Mouse (Mus musculus): Measurements from ENCODE around the gene Itpr2. TPM values are rescaled to one million over a fixed set of nuclear protein-coding genes. Genes with fewer than 3 reads are reported as not detected.

The Itpr2 gene
- polyA plus RNA-seq, 1 experiment from 2014 or later, result 8.0 TPM

GRCm38 (mm10) chr6:146501316-146501865, 632 bp downstream of the Itpr2 start:
- no peaks in the 10 kb centered on the region for H3K9me3 ChIP-seq (replicated peaks)
- peak; percentile 49; the same call in 1 of the 2 replicates for ATAC-seq (ENCODE audit: low FRiP score)
- no peaks in the 10 kb centered on the region for H3K36me3 ChIP-seq
- H3K27me3 ChIP-seq, result peaks cover 42% of the 10 kb centered on the region
- under 1% methylated on average over 30 of the region's 30 CpGs for WGBS
- H3K4me1 ChIP-seq, result peaks cover 17% of the 10 kb centered on the region
- H3K27ac ChIP-seq, result no peak overlapping the region
- peak overlapping the region; percentile 98 for H3K4me2 ChIP-seq (replicated peaks)
- peak overlapping the region; percentile 42 for H3K9ac ChIP-seq
- H3K4me3 ChIP-seq, result peak overlapping the region; percentile 65

- H3K4me1 ChIP-seq, result peaks cover 17% of the 10 kb centered on the region
- no peak for ATAC-seq (ENCODE audit: low FRiP score)
- 71% methylated on average over 5 of the region's 5 CpGs for WGBS
- H3K4me2 ChIP-seq (replicated peaks), result peak overlapping the region; percentile 98
- no peak overlapping the region for H3K9ac ChIP-seq
- no peak overlapping the region for H3K27ac ChIP-seq
- no peaks in the 10 kb centered on the region for H3K36me3 ChIP-seq
- no peaks in the 10 kb centered on the region for H3K9me3 ChIP-seq (replicated peaks)
- H3K27me3 ChIP-seq, result peaks cover 42% of the 10 kb centered on the region
- no peak overlapping the region for H3K4me3 ChIP-seq
Observed at GRCm38 (mm10) chr6:146500771-146501170, 1.3 kb downstream of the Itpr2 start.

DNA sequence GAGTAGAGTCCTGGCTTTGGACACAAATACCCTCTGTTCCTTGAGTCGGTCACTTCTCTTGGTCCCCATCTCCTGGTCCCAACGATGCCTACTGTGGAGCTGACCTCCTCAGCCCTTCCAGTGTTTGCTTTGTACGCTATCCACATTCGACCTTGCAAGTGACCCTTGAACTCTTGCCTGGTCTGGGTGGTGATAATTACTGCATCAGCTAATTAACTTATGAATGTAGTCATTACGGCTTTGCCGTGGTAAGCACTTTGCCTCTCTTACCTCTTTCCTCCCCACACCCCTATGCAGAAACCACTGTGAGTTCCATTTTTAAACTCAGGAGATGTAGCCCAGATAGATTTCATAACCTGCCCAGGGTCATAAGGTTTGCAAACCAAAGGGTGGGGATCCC, 1.8 kb downstream of the Itpr2 start:
- ATAC-seq (ENCODE audit: low FRiP score), result no peak
- H3K36me3 ChIP-seq, result no peaks in the 10 kb centered on the region
- H3K27ac ChIP-seq, result no peak overlapping the region
- H3K4me2 ChIP-seq (replicated peaks), result no peak overlapping the region
- peaks cover 42% of the 10 kb centered on the region for H3K27me3 ChIP-seq
- peaks cover 17% of the 10 kb centered on the region for H3K4me1 ChIP-seq
- no peaks in the 10 kb centered on the region for H3K9me3 ChIP-seq (replicated peaks)
- no peak overlapping the region for H3K4me3 ChIP-seq
- 76% methylated on average over 6 of the region's 6 CpGs for WGBS
- H3K9ac ChIP-seq, result no peak overlapping the region

- Histone ChIP-seq H3K27me3 (peaks cover 42% of the 10 kb centered on the region), H3K4me2 (replicated peaks) (no peak overlapping the region), H3K4me1 (peaks cover 17% of the 10 kb centered on the region), H3K9ac (no peak overlapping the region), H3K27ac (no peak overlapping the region), H3K4me3 (no peak overlapping the region), H3K36me3 (no peaks in the 10 kb centered on the region), H3K9me3 (replicated peaks) (no peaks in the 10 kb centered on the region)
- WGBS, result 72% methylated on average over 4 of the region's 4 CpGs
- no peak for ATAC-seq (ENCODE audit: low FRiP score)
Observed at GRCm38 (mm10) chr6:146499566-146499965, 2.5 kb downstream of the Itpr2 start.

DNA sequence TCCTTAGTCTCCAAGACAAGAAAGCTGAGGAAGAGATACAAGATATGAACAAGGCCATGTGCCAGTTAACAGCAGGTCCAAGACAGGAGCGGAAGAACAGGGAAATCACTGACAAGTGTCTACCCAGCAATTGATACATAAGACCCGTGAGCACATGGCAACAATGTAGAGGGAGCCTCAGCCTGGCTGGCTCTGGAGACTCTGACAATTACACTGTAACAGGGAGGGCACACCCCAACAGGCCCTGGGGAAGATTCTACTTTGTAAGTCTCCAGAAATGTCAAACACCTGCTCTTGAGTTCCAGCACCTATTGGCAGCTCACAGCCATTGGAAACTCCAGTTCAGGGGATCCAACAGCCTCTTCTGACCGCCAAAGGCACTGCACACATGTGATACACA, 3.6 kb downstream of the Itpr2 start:
- Histone ChIP-seq H3K4me3 (no peak overlapping the region), H3K4me2 (replicated peaks) (no peak overlapping the region), H3K27me3 (peaks cover 30% of the 10 kb centered on the region), H3K9me3 (replicated peaks) (no peaks in the 10 kb centered on the region), H3K36me3 (no peaks in the 10 kb centered on the region), H3K9ac (no peak overlapping the region), H3K4me1 (peaks cover 17% of the 10 kb centered on the region), H3K27ac (no peak overlapping the region)
- no peak for ATAC-seq (ENCODE audit: low FRiP score)
- WGBS, result 87% methylated on average over 3 of the region's 3 CpGs

GRCm38 (mm10) chr6:146497866-146498265, 4.2 kb downstream of the Itpr2 start:
- Histone ChIP-seq H3K9ac (no peak overlapping the region), H3K27ac (no peak overlapping the region), H3K36me3 (no peaks in the 10 kb centered on the region), H3K9me3 (replicated peaks) (no peaks in the 10 kb centered on the region), H3K4me1 (peaks cover 14% of the 10 kb centered on the region), H3K4me3 (no peak overlapping the region), H3K4me2 (replicated peaks) (no peak overlapping the region), H3K27me3 (peaks cover 25% of the 10 kb centered on the region)
- WGBS, result 78% methylated on average over 4 of the region's 4 CpGs
- no peak for ATAC-seq (ENCODE audit: low FRiP score)

GRCm38 (mm10) chr6:146497435-146497834, 4.6 kb downstream of the Itpr2 start:
- Histone ChIP-seq H3K4me3 (no peak overlapping the region), H3K9me3 (replicated peaks) (no peaks in the 10 kb centered on the region), H3K27ac (no peak overlapping the region), H3K9ac (no peak overlapping the region), H3K4me1 (peaks cover 10% of the 10 kb centered on the region), H3K36me3 (no peaks in the 10 kb centered on the region), H3K4me2 (replicated peaks) (no peak overlapping the region), H3K27me3 (peaks cover 25% of the 10 kb centered on the region)
- 87% methylated on average over 3 of the region's 3 CpGs for WGBS
- no peak for ATAC-seq (ENCODE audit: low FRiP score)

- no peak overlapping the region for H3K9ac ChIP-seq
- H3K36me3 ChIP-seq, result no peaks in the 10 kb centered on the region
- H3K27me3 ChIP-seq, result no peaks in the 10 kb centered on the region
- no peak for ATAC-seq (ENCODE audit: low FRiP score)
- H3K9me3 ChIP-seq (replicated peaks), result no peaks in the 10 kb centered on the region
- H3K27ac ChIP-seq, result no peak overlapping the region
- H3K4me1 ChIP-seq, result no peaks in the 10 kb centered on the region
- H3K4me2 ChIP-seq (replicated peaks), result no peak overlapping the region
- no peak overlapping the region for H3K4me3 ChIP-seq
- WGBS, result 90% methylated on average over 2 of the region's 2 CpGs
Observed at GRCm38 (mm10) chr6:146491680-146492079, 10.3 kb downstream of the Itpr2 start.

DNA sequence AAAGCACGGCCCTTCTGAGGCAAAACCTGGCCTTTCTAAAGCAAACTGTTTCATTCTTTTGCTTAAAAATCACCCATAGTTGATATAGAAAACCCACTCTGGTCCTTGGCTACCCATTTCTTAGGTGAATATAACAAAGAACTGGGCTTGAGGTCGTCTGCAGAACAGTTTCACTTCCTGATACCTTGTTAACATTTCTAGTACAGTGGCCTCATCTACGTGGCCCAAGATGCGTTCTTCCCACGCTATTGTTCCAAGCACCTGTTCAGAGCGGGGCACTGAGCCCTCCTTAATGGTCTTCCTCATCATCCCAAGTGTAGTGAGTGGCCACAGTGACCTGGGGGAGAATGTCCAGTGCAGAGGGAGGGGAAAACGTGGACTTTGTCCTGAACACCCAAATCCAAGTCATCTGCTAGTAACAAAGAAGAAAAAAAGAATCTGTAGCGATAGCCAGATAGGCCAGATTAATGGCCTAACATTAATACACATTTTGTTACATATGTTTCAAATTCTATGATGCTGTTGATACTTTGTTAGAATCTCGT, 11.5 kb downstream of the Itpr2 start:
- no peaks in the 10 kb centered on the region for H3K9me3 ChIP-seq (replicated peaks)
- WGBS, result 88% methylated on average over 9 of the region's 9 CpGs
- no peaks in the 10 kb centered on the region for H3K36me3 ChIP-seq
- no peak overlapping the region for H3K4me3 ChIP-seq
- ATAC-seq (ENCODE audit: low FRiP score), result no peak
- no peak overlapping the region for H3K4me2 ChIP-seq (replicated peaks)
- no peaks in the 10 kb centered on the region for H3K4me1 ChIP-seq
- no peak overlapping the region for H3K9ac ChIP-seq
- no peak overlapping the region for H3K27ac ChIP-seq
- H3K27me3 ChIP-seq, result no peaks in the 10 kb centered on the region

- 86% methylated on average over 6 of the region's 6 CpGs for WGBS
- Histone ChIP-seq H3K4me3 (no peak overlapping the region), H3K27me3 (no peaks in the 10 kb centered on the region), H3K4me2 (replicated peaks) (no peak overlapping the region), H3K4me1 (no peaks in the 10 kb centered on the region), H3K27ac (no peak overlapping the region), H3K9me3 (replicated peaks) (no peaks in the 10 kb centered on the region), H3K9ac (no peak overlapping the region), H3K36me3 (no peaks in the 10 kb centered on the region)
- no peak for ATAC-seq (ENCODE audit: low FRiP score)
Observed at GRCm38 (mm10) chr6:146489841-146490240, 12.2 kb downstream of the Itpr2 start.

DNA sequence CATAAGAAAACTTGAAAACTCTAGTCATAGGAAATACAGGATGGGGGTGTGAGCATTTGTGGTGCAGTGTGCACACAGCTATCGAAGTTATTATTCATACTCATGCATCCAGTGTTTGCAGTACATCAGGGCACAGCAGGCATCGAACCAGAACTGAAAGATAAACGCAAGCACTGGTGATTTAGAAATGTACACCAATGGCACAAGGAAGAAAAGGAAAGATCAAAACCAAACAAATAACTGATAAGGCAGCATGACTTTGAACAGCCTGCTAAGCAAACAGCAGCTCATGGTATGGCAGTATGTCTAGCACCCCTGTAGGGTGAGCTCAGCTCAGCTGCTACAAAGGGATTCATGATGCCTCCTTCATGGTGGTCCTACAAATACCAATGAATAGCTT, 13.3 kb downstream of the Itpr2 start:
- no peaks in the 10 kb centered on the region for H3K36me3 ChIP-seq
- H3K27ac ChIP-seq, result no peak overlapping the region
- H3K9ac ChIP-seq, result no peak overlapping the region
- H3K27me3 ChIP-seq, result no peaks in the 10 kb centered on the region
- no peaks in the 10 kb centered on the region for H3K9me3 ChIP-seq (replicated peaks)
- ATAC-seq (ENCODE audit: low FRiP score), result no peak
- no peak overlapping the region for H3K4me2 ChIP-seq (replicated peaks)
- WGBS, result 89% methylated on average over 3 of the region's 3 CpGs
- H3K4me3 ChIP-seq, result no peak overlapping the region
- H3K4me1 ChIP-seq, result no peaks in the 10 kb centered on the region

- Histone ChIP-seq H3K4me1 (no peaks in the 10 kb centered on the region), H3K27ac (no peak overlapping the region), H3K9me3 (replicated peaks) (no peaks in the 10 kb centered on the region), H3K9ac (no peak overlapping the region), H3K27me3 (no peaks in the 10 kb centered on the region), H3K4me2 (replicated peaks) (no peak overlapping the region), H3K36me3 (no peaks in the 10 kb centered on the region), H3K4me3 (no peak overlapping the region)
- ATAC-seq (ENCODE audit: low FRiP score), result no peak
- 80% methylated on average over 9 of the region's 9 CpGs for WGBS
Observed at GRCm38 (mm10) chr6:146487079-146487478, 14.9 kb downstream of the Itpr2 start.

GRCm38 (mm10) chr6:146486073-146486472, 15.9 kb downstream of the Itpr2 start:
- WGBS, result 63% methylated on average over 4 of the region's 4 CpGs
- no peak for ATAC-seq (ENCODE audit: low FRiP score)
- H3K4me2 ChIP-seq (replicated peaks), result no peak overlapping the region

More at GRCm38 (mm10) chr6:146486073-146486472, 15.9 kb downstream of the Itpr2 start:
- H3K27ac ChIP-seq, result no peak overlapping the region
- no peak overlapping the region for H3K9ac ChIP-seq
- H3K9me3 ChIP-seq (replicated peaks), result no peaks in the 10 kb centered on the region
- no peak overlapping the region for H3K4me3 ChIP-seq
- no peaks in the 10 kb centered on the region for H3K36me3 ChIP-seq
- H3K27me3 ChIP-seq, result no peaks in the 10 kb centered on the region
- H3K4me1 ChIP-seq, result no peaks in the 10 kb centered on the region

Data from hindbrain, embryonic 12.5 days (tissue).